Mouse (Mus musculus) thymus, adult 2 months (tissue): ENCODE data around the gene Tns4.

Source experiments
- CTCF ChIP-seq: fragments of 200-500 bp; IDR thresholded peaks from 2 replicates; pipeline ENCODE4 v1.5.1; 2012; ENCODE audit warnings: mild to moderate bottlenecking, control low read depth, low read length, moderate library complexity, borderline replicate concordance; ENCODE audit not compliant: control insufficient read depth, poor library complexity, insufficient read depth; ENCODE audit errors: extremely low read depth
- POLR2A ChIP-seq: fragments of 200-500 bp; IDR thresholded peaks from 2 replicates; pipeline ENCODE4 v1.6.1; 2012; ENCODE audit warnings: mild to moderate bottlenecking, low read length, control low read depth, moderate library complexity; ENCODE audit not compliant: control insufficient read depth, poor library complexity, insufficient read depth; ENCODE audit errors: extremely low read depth

- TF ChIP-seq CTCF, result no peak
- no peak for TF ChIP-seq POLR2A
Observed at GRCm38 (mm10) chr11:99047120-99047519, 42.0 kb downstream of the Tns4 start.
